Mouse (Mus musculus) limb, embryonic 10.5 days (tissue): Measurements from ENCODE around the gene Endov. TPM values are rescaled to one million over a fixed set of nuclear protein-coding genes. Genes with fewer than 3 reads are reported as not detected.

Source experiments
- DNase-seq: peaks from one replicate; pipeline ENCODE4 v3.0.0-alpha.2; 2017; ENCODE audit warnings: low spot score
- H3K27ac ChIP-seq: fragments of 300-500 bp; sonication (generic); 2 replicates; pipeline ENCODE4 v1.5.1; 2016; ENCODE audit warnings: mild to moderate bottlenecking
- H3K27me3 ChIP-seq: fragments of 300-500 bp; sonication (generic); 2 replicates; pipeline ENCODE4 v1.6.1; 2016; ENCODE audit warnings: low read depth, mild to moderate bottlenecking; ENCODE audit not compliant: poor library complexity, severe bottlenecking
- H3K36me3 ChIP-seq: fragments of 300-500 bp; sonication (generic); 2 replicates; pipeline ENCODE4 v1.6.1; 2016; ENCODE audit warnings: mild to moderate bottlenecking, moderate library complexity
- H3K4me1 ChIP-seq: fragments of 300-500 bp; sonication (generic); 2 replicates; pipeline ENCODE4 v1.6.1; 2016
- H3K4me3 ChIP-seq: fragments of 300-500 bp; sonication (generic); 2 replicates; pipeline ENCODE4 v1.5.1; 2016; ENCODE audit warnings: mild to moderate bottlenecking, moderate library complexity
- H3K9me3 ChIP-seq: fragments of 300-500 bp; sonication (generic); replicated peaks from 2 replicates; pipeline ENCODE4 v1.6.1; 2016; ENCODE audit warnings: mild to moderate bottlenecking
- WGBS: fragments of 180-500 bp; shearing (Covaris S2); methylation state at CpG from one replicate; pipeline ENCODE4 v1.1.7; 2016; 5-methylcytosine and 5-hydroxymethylcytosine counted together
- polyA plus RNA-seq: library from polyadenylated mRNA; unstranded; fragments of >200 nt; fragmentation: Nextera tagmentation; extraction: Ambion mirVana; gene quantifications from 2 replicates; pipeline ENCODE4 v1.2.1, GENCODE M21; 2016

Gene Endov
- polyA plus RNA-seq, 1 experiment from 2014 or later: 27.2 TPM

- DNase-seq: no peak
- Histone ChIP-seq H3K9me3 (no peaks in the 10 kb centered on the region), H3K27ac (no peak overlapping the region), H3K4me3 (no peak overlapping the region), H3K27me3 (peaks cover 4% of the 10 kb centered on the region), H3K4me1 (peaks cover 7% of the 10 kb centered on the region), H3K36me3 (no peaks in the 10 kb centered on the region)
- WGBS: 87% methylated on average over 6 of the region's 6 CpGs
These were observed 31.0 kb downstream of the Endov start for GRCm38 (mm10) chr11:119521920-119522710.

GRCm38 (mm10) chr11:119522779-119523178 lies 31.6 kb downstream of the Endov start:
- Histone ChIP-seq H3K9me3 (no peaks in the 10 kb centered on the region), H3K27ac (no peak overlapping the region), H3K4me3 (no peak overlapping the region), H3K4me1 (peaks cover 7% of the 10 kb centered on the region), H3K27me3 (no peaks in the 10 kb centered on the region), H3K36me3 (no peaks in the 10 kb centered on the region)
- DNase-seq: no peak
- 85% methylated on average over 8 of the region's 8 CpGs for WGBS

GRCm38 (mm10) chr11:119523392-119523791 lies 32.2 kb downstream of the Endov start:
- Histone ChIP-seq H3K9me3 (no peaks in the 10 kb centered on the region), H3K4me3 (no peak overlapping the region), H3K27ac (no peak overlapping the region), H3K27me3 (no peaks in the 10 kb centered on the region), H3K4me1 (peaks cover 7% of the 10 kb centered on the region), H3K36me3 (no peaks in the 10 kb centered on the region)
- 87% methylated on average over 3 of the region's 3 CpGs for WGBS
- DNase-seq: no peak

- Histone ChIP-seq H3K4me3 (peak overlapping the region; percentile 55), H3K36me3 (no peaks in the 10 kb centered on the region), H3K27ac (peak overlapping the region; percentile 84), H3K27me3 (no peaks in the 10 kb centered on the region), H3K9me3 (no peaks in the 10 kb centered on the region), H3K4me1 (peaks cover 12% of the 10 kb centered on the region)
- 2% methylated on average over 33 of the region's 33 CpGs for WGBS
- peak; percentile 96 for DNase-seq
These were observed 33.4 kb downstream of the Endov start for GRCm38 (mm10) chr11:119524545-119524949.

GRCm38 (mm10) chr11:119526068-119526966 lies 35.2 kb downstream of the Endov start:
- H3K9me3 ChIP-seq: no peaks in the 10 kb centered on the region
- H3K27me3 ChIP-seq: no peaks in the 10 kb centered on the region
- no peak for DNase-seq
- H3K36me3 ChIP-seq: no peaks in the 10 kb centered on the region
- no peak overlapping the region for H3K27ac ChIP-seq
- no peak overlapping the region for H3K4me3 ChIP-seq
- WGBS: 85% methylated on average over 14 of the region's 14 CpGs
- H3K4me1 ChIP-seq: peaks cover 12% of the 10 kb centered on the region

GRCm38 (mm10) chr11:119528930-119529329 lies 37.8 kb downstream of the Endov start:
- Histone ChIP-seq H3K27ac (no peak overlapping the region), H3K4me1 (peaks cover 8% of the 10 kb centered on the region), H3K4me3 (no peak overlapping the region), H3K27me3 (no peaks in the 10 kb centered on the region), H3K36me3 (no peaks in the 10 kb centered on the region), H3K9me3 (no peaks in the 10 kb centered on the region)
- no peak for DNase-seq
- 73% methylated on average over 11 of the region's 11 CpGs for WGBS

- H3K4me1 ChIP-seq: peaks cover 4% of the 10 kb centered on the region; the same call in 1 of the 2 replicates
- WGBS: 78% methylated on average over 8 of the region's 8 CpGs
- H3K4me3 ChIP-seq: no peak overlapping the region
- H3K27ac ChIP-seq: no peak overlapping the region
- no peaks in the 10 kb centered on the region for H3K36me3 ChIP-seq
- H3K27me3 ChIP-seq: no peaks in the 10 kb centered on the region
- no peak for DNase-seq
- H3K9me3 ChIP-seq: no peaks in the 10 kb centered on the region
These were observed 41.3 kb downstream of the Endov start for GRCm38 (mm10) chr11:119532460-119532859.

GRCm38 (mm10) chr11:119533745-119534144 lies 42.6 kb downstream of the Endov start:
- WGBS: 70% methylated on average over 7 of the region's 7 CpGs
- Histone ChIP-seq H3K27me3 (0 out of 2 replicates have a peak, but pooled peaks cover 4% of the 10 kb centered on the region), H3K27ac (no peak overlapping the region), H3K4me1 (peaks cover 4% of the 10 kb centered on the region; the same call in 1 of the 2 replicates), H3K36me3 (no peaks in the 10 kb centered on the region), H3K9me3 (no peaks in the 10 kb centered on the region), H3K4me3 (no peak overlapping the region)
- no peak for DNase-seq

GRCm38 (mm10) chr11:119539944-119540343 lies 48.8 kb downstream of the Endov start:
- Histone ChIP-seq H3K36me3 (no peaks in the 10 kb centered on the region), H3K4me3 (no peak overlapping the region), H3K27me3 (peaks cover 63% of the 10 kb centered on the region), H3K9me3 (no peaks in the 10 kb centered on the region), H3K27ac (no peak overlapping the region), H3K4me1 (no peaks in the 10 kb centered on the region)
- peak; percentile 74 for DNase-seq
- 32% methylated on average over 14 of the region's 14 CpGs for WGBS

- peaks cover 69% of the 10 kb centered on the region for H3K27me3 ChIP-seq
These were observed 49.4 kb downstream of the Endov start for GRCm38 (mm10) chr11:119540560-119540959.

GRCm38 (mm10) chr11:119541082-119541481 lies 49.9 kb downstream of the Endov start:
- WGBS: 80% methylated on average over 9 of the region's 9 CpGs
- Histone ChIP-seq H3K4me3 (no peak overlapping the region), H3K27ac (no peak overlapping the region), H3K9me3 (no peaks in the 10 kb centered on the region), H3K27me3 (peaks cover 74% of the 10 kb centered on the region), H3K4me1 (peaks cover 6% of the 10 kb centered on the region), H3K36me3 (no peaks in the 10 kb centered on the region)
- no peak for DNase-seq

More at GRCm38 (mm10) chr11:119540560-119540959, 49.4 kb downstream of the Endov start:
- no peak for DNase-seq
- Histone ChIP-seq H3K27ac (no peak overlapping the region), H3K4me3 (no peak overlapping the region), H3K9me3 (no peaks in the 10 kb centered on the region), H3K4me1 (peaks cover 3% of the 10 kb centered on the region; the same call in 1 of the 2 replicates), H3K36me3 (no peaks in the 10 kb centered on the region)
- WGBS: 80% methylated on average over 9 of the region's 9 CpGs

GRCm38 (mm10) chr11:119542371-119542770 lies 51.2 kb downstream of the Endov start:
- Histone ChIP-seq H3K27ac (no peak overlapping the region), H3K4me3 (no peak overlapping the region), H3K4me1 (peaks cover 19% of the 10 kb centered on the region), H3K36me3 (no peaks in the 10 kb centered on the region), H3K9me3 (no peaks in the 10 kb centered on the region), H3K27me3 (peaks cover 87% of the 10 kb centered on the region)
- 51% methylated on average over 9 of the region's 9 CpGs for WGBS
- DNase-seq: no peak

GRCm38 (mm10) chr11:119542886-119543285 lies 51.7 kb downstream of the Endov start:
- WGBS: 77% methylated on average over 5 of the region's 5 CpGs
- H3K4me3 ChIP-seq: no peak overlapping the region
- H3K36me3 ChIP-seq: no peaks in the 10 kb centered on the region
- no peaks in the 10 kb centered on the region for H3K9me3 ChIP-seq
- peaks cover 24% of the 10 kb centered on the region for H3K4me1 ChIP-seq
- no peak overlapping the region for H3K27ac ChIP-seq
- no peak for DNase-seq
- H3K27me3 ChIP-seq: peaks cover 89% of the 10 kb centered on the region
